In the genomic region with DNA sequence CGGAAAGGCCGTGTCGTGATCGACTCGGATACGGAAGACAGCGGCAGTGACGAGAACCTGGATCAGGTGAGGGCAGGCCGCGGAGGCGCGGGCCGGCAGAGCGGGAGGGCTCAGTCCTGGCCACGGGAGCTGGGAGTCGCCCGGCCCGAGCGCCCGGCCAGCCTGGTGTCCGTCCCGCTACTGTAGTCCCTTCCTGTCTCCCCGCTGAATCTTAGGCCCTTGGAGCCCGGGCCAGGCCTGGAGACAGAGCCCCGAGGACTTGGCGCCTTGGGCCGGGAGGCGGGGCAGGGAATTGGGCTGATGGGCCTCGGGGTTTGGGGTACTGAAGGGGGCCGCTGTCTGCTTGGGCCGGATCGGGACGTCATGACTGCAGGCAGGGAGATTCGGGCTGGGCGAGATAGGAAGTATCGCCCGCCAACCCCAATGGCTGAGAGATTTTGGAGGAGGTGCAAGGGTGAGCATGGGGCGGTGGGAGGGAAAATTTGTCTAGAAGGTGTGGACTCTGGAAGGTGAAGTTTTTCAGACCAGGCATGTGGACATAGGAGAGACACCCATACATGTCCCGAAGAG, we compare ENCODE assay signal across 8 mouse cellular contexts. TPM values are rescaled to one million over a fixed set of nuclear protein-coding genes. Genes with fewer than 3 reads are reported as not detected.
A peak's percentile ranks its signal among the peaks of the same experiment; 100 is the strongest.
DNase-seq lines count a peak whose midpoint lies in the region; ATAC-seq and TF ChIP-seq lines count a peak whose summit lies in the region.

No protein-coding gene starts in this region.

- no peak for TF ChIP-seq CTCF in lung, embryonic 14.5 days (IDR thresholded peaks at IDR 0.05; ENCODE audit: low read depth)
- TF ChIP-seq CTCF in liver, embryonic 14.5 days (IDR thresholded peaks at IDR 0.05; ENCODE audit: low read depth), result no peak
- no peak for TF ChIP-seq CTCF in small intestine, adult 2 months (IDR thresholded peaks at IDR 0.05; ENCODE audit: extremely low read depth, insufficient read length, insufficient replicate concordance, low read depth, low read length)

- peak overlapping the region; percentile 97 for H3K4me3 ChIP-seq in lung, embryonic 14.5 days (ENCODE audit: low read depth, low read length)
- H3K4me3 ChIP-seq in liver, embryonic 14.5 days (ENCODE audit: insufficient read depth in 1 of 2, low read depth in 2 of 2, low read length in 2 of 2), result peak overlapping the region; percentile 93 to 99
- H3K4me3 ChIP-seq in small intestine, adult 2 months (ENCODE audit: low read depth, low read length), result peak overlapping the region; percentile 98

- peak overlapping the region; percentile 96 for H3K9ac ChIP-seq in lung, embryonic 14.5 days
- peak overlapping the region; percentile 96 for H3K9ac ChIP-seq in liver, embryonic 14.5 days (replicated peaks)

- peak overlapping the region; percentile 82 for H3K4me2 ChIP-seq in lung, embryonic 14.5 days
- peak overlapping the region; percentile 92 for H3K4me2 ChIP-seq in liver, embryonic 14.5 days (ENCODE audit: low read depth)

- peak; percentile 86 for ATAC-seq in lung, embryonic 14.5 days (ENCODE audit: insufficient read depth)
- peak; percentile 34 for ATAC-seq in activated CD4-positive, CD25-positive, alpha-beta regulatory T cell, adult 4 months
- ATAC-seq in granulocyte monocyte progenitor cell, adult 5-6 weeks (replicated peaks; ENCODE audit: poor library complexity, severe bottlenecking), result peak; percentile 73
- ATAC-seq in liver, embryonic 14.5 days (ENCODE audit: insufficient read depth), result peak; percentile 79

- TF ChIP-seq POLR2A in small intestine, adult 2 months (IDR thresholded peaks at IDR 0.05; ENCODE audit: low read depth, low read length), result no peak

- H3K4me1 ChIP-seq in lung, embryonic 14.5 days (ENCODE audit: insufficient read depth), result peaks cover 3% of the 10 kb centered on the region
- H3K4me1 ChIP-seq in liver, embryonic 14.5 days (replicated peaks; ENCODE audit: control insufficient read depth in 2 of 2, insufficient read depth in 2 of 2, low read length in 1 of 2), result peaks cover 3 to 7% of the 10 kb centered on the region in 2 experiments; a peak in 3 of 4 replicates
- H3K4me1 ChIP-seq in small intestine, adult 2 months (ENCODE audit: control insufficient read depth, insufficient read depth, insufficient read length, low read length), result no peaks in the 10 kb centered on the region

- peaks cover 9% of the 10 kb centered on the region; the same call in 1 of the 2 replicates for H3K36me3 ChIP-seq in lung, embryonic 14.5 days (ENCODE audit: insufficient read depth)
- H3K36me3 ChIP-seq in liver, embryonic 14.5 days (replicated peaks; ENCODE audit: control insufficient read depth, insufficient read depth, low read depth), result no peaks in the 10 kb centered on the region
- peaks cover 2% of the 10 kb centered on the region; the same call in 1 of the 2 replicates for H3K36me3 ChIP-seq in small intestine, adult 2 months (ENCODE audit: control insufficient read depth, insufficient read depth, low read length)

- under 1% methylated on average over 37 of the region's 39 CpGs for WGBS in lung, embryonic 14.5 days
- WGBS in liver, embryonic 14.5 days (ENCODE audit: insufficient replicate concordance), result under 1% methylated on average over 38 of the region's 39 CpGs
- under 1% methylated on average over 38 of the region's 39 CpGs for WGBS in small intestine, adult 2 months

- DNase-seq in lung, embryonic 14.5 days, result no peak
- DNase-seq in lung, postnatal 14 days, result no peak
- peak; percentile 40 to 41 (median 41) for DNase-seq in liver, embryonic 14.5 days (ENCODE audit: low read depth in 3 of 3, low spot score in 3 of 3)
- no peak for DNase-seq in right cerebral cortex, postnatal 4 days
- DNase-seq in cerebellum, adult 18-20 months, result no peak

- H3K27me3 ChIP-seq in lung, embryonic 14.5 days (ENCODE audit: insufficient read depth, low read length), result no peaks in the 10 kb centered on the region
- no peaks in the 10 kb centered on the region; the same call in 1 of the 2 replicates for H3K27me3 ChIP-seq in liver, embryonic 14.5 days (ENCODE audit: control insufficient read depth, insufficient read depth, low read length)
- no peaks in the 10 kb centered on the region for H3K27me3 ChIP-seq in small intestine, adult 2 months (ENCODE audit: control insufficient read depth, insufficient read depth, low read length)

- no peaks in the 10 kb centered on the region for H3K9me3 ChIP-seq in lung, embryonic 14.5 days (ENCODE audit: low read depth, low read length)
- H3K9me3 ChIP-seq in liver, embryonic 14.5 days (ENCODE audit: control insufficient read depth, low read length), result no peaks in the 10 kb centered on the region

- H3K27ac ChIP-seq in lung, embryonic 14.5 days (ENCODE audit: low read depth), result peak overlapping the region; percentile 83
- peak overlapping the region; percentile 76 for H3K27ac ChIP-seq in liver, embryonic 14.5 days
- no peak overlapping the region for H3K27ac ChIP-seq in small intestine, adult 2 months (ENCODE audit: insufficient read depth, low read depth, low read length)

- no peak for TF ChIP-seq EP300 in liver, embryonic 14.5 days (IDR thresholded peaks at IDR 0.05; ENCODE audit: low read depth)

RNA-seq across cellular contexts. Expression of gene Rtf1, which starts 0.4 kb away (rescaled TPM):
- polyA plus RNA-seq in lung, embryonic 14.5 days (2014; fragmentation: Nextera tagmentation; extraction: Ambion mirVana), result 26.2 and 28.0 TPM in 2 replicates
- polyA plus RNA-seq in activated CD4-positive, CD25-positive, alpha-beta regulatory T cell, adult 4 months (2017; shearing (Covaris generic)), result 10 to 100 TPM; 32.4 to 44.1 TPM
- 45.2 and 49.5 TPM in 2 replicates for total RNA-seq in granulocyte monocyte progenitor cell, adult 5-6 weeks (2014; fragmentation: Nextera tagmentation)
- 33.3 and 38.8 TPM in 2 replicates for total RNA-seq in granulocyte monocyte progenitor cell, adult 5-6 weeks (2017)
- 6.1 and 7.9 TPM in 2 replicates for polyA plus RNA-seq in liver, embryonic 14.5 days (2012; rRNA removed)
- 6.6 and 9.0 TPM in 2 replicates for polyA plus RNA-seq in liver, embryonic 14.5 days (2014; fragmentation: Nextera tagmentation; extraction: Ambion mirVana)
- 1.8 and 3.8 TPM in 2 replicates for polyA plus RNA-seq in small intestine, adult 2 months (2012; rRNA removed)

RNA-seq across cellular contexts. Expression of gene Ndufaf1, which starts 12.7 kb away (rescaled TPM):
- 36.7 and 37.4 TPM in 2 replicates for polyA plus RNA-seq in lung, embryonic 14.5 days (2014; fragmentation: Nextera tagmentation; extraction: Ambion mirVana)
- polyA plus RNA-seq in activated CD4-positive, CD25-positive, alpha-beta regulatory T cell, adult 4 months (2017; shearing (Covaris generic)), result 10 to 100 TPM; 24.0 to 29.3 TPM
- total RNA-seq in granulocyte monocyte progenitor cell, adult 5-6 weeks (2014; fragmentation: Nextera tagmentation), result 30.0 and 30.7 TPM in 2 replicates
- total RNA-seq in granulocyte monocyte progenitor cell, adult 5-6 weeks (2017), result 22.1 and 23.6 TPM in 2 replicates
- 7.1 and 11.7 TPM in 2 replicates for polyA plus RNA-seq in liver, embryonic 14.5 days (2012; rRNA removed)
- polyA plus RNA-seq in liver, embryonic 14.5 days (2014; fragmentation: Nextera tagmentation; extraction: Ambion mirVana), result 28.5 and 30.2 TPM in 2 replicates
- 0.53 and 1.4 TPM in 2 replicates for polyA plus RNA-seq in small intestine, adult 2 months (2012; rRNA removed)

RNA-seq across cellular contexts. Expression of gene Oip5, which starts 57.0 kb away (rescaled TPM):
- 25.3 and 27.8 TPM in 2 replicates for polyA plus RNA-seq in lung, embryonic 14.5 days (2014; fragmentation: Nextera tagmentation; extraction: Ambion mirVana)
- 10 to 100 TPM in 1 of 2 experiments, 1 to 10 TPM in 1; 7.9 to 10.1 TPM for polyA plus RNA-seq in activated CD4-positive, CD25-positive, alpha-beta regulatory T cell, adult 4 months (2017; shearing (Covaris generic))
- total RNA-seq in granulocyte monocyte progenitor cell, adult 5-6 weeks (2014; fragmentation: Nextera tagmentation), result 12.2 and 19.0 TPM in 2 replicates
- 17.7 and 19.9 TPM in 2 replicates for total RNA-seq in granulocyte monocyte progenitor cell, adult 5-6 weeks (2017)
- 22.6 and 23.9 TPM in 2 replicates for polyA plus RNA-seq in liver, embryonic 14.5 days (2012; rRNA removed)
- polyA plus RNA-seq in liver, embryonic 14.5 days (2014; fragmentation: Nextera tagmentation; extraction: Ambion mirVana), result 30.1 and 37.8 TPM in 2 replicates
- polyA plus RNA-seq in small intestine, adult 2 months (2012; rRNA removed), result 3.7 and 4.4 TPM in 2 replicates

RNA-seq across cellular contexts. Expression of gene Nusap1, which starts 57.2 kb away (rescaled TPM):
- 83.9 and 84.5 TPM in 2 replicates for polyA plus RNA-seq in lung, embryonic 14.5 days (2014; fragmentation: Nextera tagmentation; extraction: Ambion mirVana)
- 10 to 100 TPM; 39.2 to 40.2 TPM for polyA plus RNA-seq in activated CD4-positive, CD25-positive, alpha-beta regulatory T cell, adult 4 months (2017; shearing (Covaris generic))
- total RNA-seq in granulocyte monocyte progenitor cell, adult 5-6 weeks (2014; fragmentation: Nextera tagmentation), result 11.5 and 17.2 TPM in 2 replicates
- 95.4 and 98.2 TPM in 2 replicates for total RNA-seq in granulocyte monocyte progenitor cell, adult 5-6 weeks (2017)
- polyA plus RNA-seq in liver, embryonic 14.5 days (2012; rRNA removed), result 24.3 and 45.1 TPM in 2 replicates
- 88.3 and 88.4 TPM in 2 replicates for polyA plus RNA-seq in liver, embryonic 14.5 days (2014; fragmentation: Nextera tagmentation; extraction: Ambion mirVana)
- polyA plus RNA-seq in small intestine, adult 2 months (2012; rRNA removed), result 0.23 and 0.75 TPM in 2 replicates

Comparison
In these comparisons a context has a peak if more than half of its experiments do, and no peak if none do; other contexts are left out.
1. ATAC-seq: peak in every context shown above with its lines; median percentile 86 in lung, embryonic 14.5 days; 79 in liver, embryonic 14.5 days; 73 in granulocyte monocyte progenitor cell, adult 5-6 weeks; 34 in activated CD4-positive, CD25-positive, alpha-beta regulatory T cell, adult 4 months.
2. DNase-seq: peak in liver, embryonic 14.5 days (3 of 3); none in lung, embryonic 14.5 days (single experiment), lung, postnatal 14 days (single experiment), right cerebral cortex, postnatal 4 days (single experiment) and cerebellum, adult 18-20 months (0 of 2).
3. Peak in every context shown above with its lines, with median percentiles within 50 percentile points of each other: H3K4me3 ChIP-seq.